Mouse (Mus musculus) hindbrain, embryonic 15.5 days (tissue): ENCODE data around the gene Gcc2. TPM values are rescaled to one million over a fixed set of nuclear protein-coding genes. Genes with fewer than 3 reads are reported as not detected.
"Not testable (repeated sequence)": the region's sequence is repeated elsewhere in the genome, so short reads cannot be mapped to it uniquely, and the experiment has no call there.

Experiments used
- ATAC-seq: fragments of 200-750 bp; cut with Nextera tagmentation; 2 replicates; pipeline ENCODE4 v1.8.0; 2017; ENCODE audit warnings: low read depth, moderate number of reproducible peaks, moderate TSS enrichment; ENCODE audit not compliant: low FRiP score
- H3K27ac ChIP-seq: fragments of 300-500 bp; sonication (generic); replicated peaks from 2 replicates; pipeline ENCODE4 v1.5.1; 2015; ENCODE audit warnings: mild to moderate bottlenecking, inconsistent platforms
- H3K27me3 ChIP-seq: fragments of 300-500 bp; sonication (generic); 2 replicates; pipeline ENCODE4 v1.6.1; 2015; ENCODE audit warnings: control low read depth, inconsistent platforms
- H3K36me3 ChIP-seq: fragments of 300-500 bp; sonication (generic); 2 replicates; pipeline ENCODE4 v1.6.1; 2015; ENCODE audit warnings: control low read depth, inconsistent platforms
- H3K4me1 ChIP-seq: fragments of 300-500 bp; sonication (generic); replicated peaks from 2 replicates; pipeline ENCODE4 v1.6.1; 2015; ENCODE audit warnings: control low read depth, inconsistent platforms
- H3K4me2 ChIP-seq: fragments of 300-500 bp; sonication (generic); 2 replicates; pipeline ENCODE4 v1.6.1; 2015; ENCODE audit warnings: moderate library complexity, mild to moderate bottlenecking, inconsistent platforms
- H3K4me3 ChIP-seq: fragments of 300-500 bp; sonication (generic); 2 replicates; pipeline ENCODE4 v1.5.1; 2015; ENCODE audit warnings: mild to moderate bottlenecking, inconsistent platforms
- H3K9ac ChIP-seq: fragments of 300-500 bp; sonication (generic); 2 replicates; pipeline ENCODE4 v1.6.1; 2015; ENCODE audit warnings: inconsistent platforms
- H3K9me3 ChIP-seq: fragments of 300-500 bp; sonication (generic); 2 replicates; pipeline ENCODE4 v1.6.1; 2016; ENCODE audit warnings: control low read depth, inconsistent platforms
- WGBS: fragments of 180-500 bp; shearing (Covaris S2); methylation state at CpG from one replicate; pipeline ENCODE4 v1.1.7; 2015; 5-methylcytosine and 5-hydroxymethylcytosine counted together
- polyA plus RNA-seq: library from polyadenylated mRNA; unstranded; fragments of >200 nt; fragmentation: Nextera tagmentation; extraction: Ambion mirVana; gene quantifications from 2 replicates; pipeline ENCODE4 v1.2.1, GENCODE M21; 2015

Gcc2 gene
- polyA plus RNA-seq, 1 experiment from 2014 or later = 67.0 TPM

DNA sequence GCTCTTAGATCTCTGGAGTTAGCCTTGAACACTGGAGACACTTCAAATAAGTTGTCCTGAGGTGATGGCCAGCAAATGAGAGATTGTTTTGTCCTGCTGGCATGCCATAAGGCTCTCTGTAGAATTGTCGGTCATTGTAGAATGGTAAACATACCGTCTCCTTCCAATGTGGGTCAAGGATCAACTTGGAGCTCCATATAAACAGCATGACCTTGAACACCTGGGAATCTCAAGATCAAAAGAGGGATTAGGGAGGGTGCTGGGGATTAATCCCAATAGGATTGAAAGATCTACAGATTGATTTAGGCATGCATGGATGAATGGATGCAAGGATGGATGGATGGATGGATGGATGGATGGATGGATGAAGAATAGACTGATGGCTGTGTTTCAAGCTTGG lies 33.7 kb upstream of the Gcc2 start:
- H3K9me3 ChIP-seq, H3K4me3 ChIP-seq, H3K4me2 ChIP-seq, H3K9ac ChIP-seq, H3K27me3 ChIP-seq, ATAC-seq, H3K27ac ChIP-seq, H3K36me3 ChIP-seq, H3K4me1 ChIP-seq: not testable (repeated sequence)
- WGBS = 96% methylated on average over 2 of the region's 2 CpGs

DNA sequence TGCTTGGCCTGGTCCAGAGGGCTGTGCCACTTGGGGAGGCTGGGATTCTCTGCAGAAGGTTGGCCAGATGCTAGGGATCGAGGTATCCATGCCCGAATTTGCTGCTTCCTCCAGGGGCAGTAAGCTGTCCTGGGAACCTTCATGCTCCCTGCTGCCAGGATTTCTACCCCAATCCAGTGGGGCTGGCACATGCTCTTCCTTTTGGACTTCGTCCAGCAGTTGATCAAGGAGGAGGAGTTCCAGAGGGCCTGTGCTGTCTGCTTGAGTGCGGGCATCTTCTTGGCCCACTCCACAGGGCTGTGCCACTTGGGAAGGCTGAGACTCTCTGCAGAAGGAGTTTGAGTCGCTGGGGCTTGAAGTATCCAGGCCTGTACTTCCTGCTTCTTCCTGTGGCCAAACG lies 32.1 kb upstream of the Gcc2 start:
- H3K4me2 ChIP-seq, H3K4me1 ChIP-seq, ATAC-seq, H3K9ac ChIP-seq, H3K9me3 ChIP-seq, H3K4me3 ChIP-seq, H3K27me3 ChIP-seq, H3K36me3 ChIP-seq, H3K27ac ChIP-seq: not testable (repeated sequence)
- 83% methylated on average over 4 of the region's 6 CpGs for WGBS

DNA sequence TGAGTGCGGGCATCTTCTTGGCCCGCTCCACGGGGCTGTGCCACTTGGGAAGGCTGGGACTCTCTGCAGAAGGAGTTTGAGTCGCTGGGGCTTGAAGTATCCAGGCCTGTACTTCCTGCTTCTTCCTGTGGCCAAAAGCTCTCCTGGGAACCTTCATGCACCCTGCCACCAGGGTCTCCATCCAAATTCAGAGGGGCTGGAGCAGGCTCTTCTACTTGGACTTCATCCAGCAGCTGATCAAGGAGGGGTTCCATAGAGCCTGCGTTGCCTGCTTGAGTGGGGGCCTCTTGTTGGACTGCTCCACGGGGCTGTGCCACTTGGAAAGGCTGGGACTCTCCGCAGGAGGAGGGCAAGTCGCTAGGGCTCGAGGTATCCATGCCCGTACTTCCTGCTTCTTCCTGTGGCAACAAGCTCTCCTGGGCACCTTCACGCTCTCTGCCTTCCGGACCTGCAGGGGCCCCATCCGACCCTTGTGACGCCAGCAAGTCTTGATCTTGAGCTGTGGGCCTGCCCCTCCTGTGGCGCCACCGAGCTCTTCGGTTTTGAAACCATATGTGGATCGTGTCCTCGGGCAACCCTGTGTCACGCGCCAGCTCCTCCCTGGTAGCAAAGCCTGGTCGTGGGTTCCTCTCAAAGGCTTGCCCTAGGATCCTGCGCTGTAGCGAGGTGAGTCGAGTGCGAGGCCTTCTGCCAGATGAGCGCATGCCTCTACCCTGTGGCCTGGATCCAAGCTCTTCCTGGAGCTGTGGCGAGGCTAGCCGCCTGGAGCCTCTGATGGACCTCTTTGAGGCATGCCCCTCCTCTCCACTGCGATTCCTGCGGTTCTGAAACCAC lies 31.1 kb upstream of the Gcc2 start:
- not testable (repeated sequence) for H3K4me2 ChIP-seq, H3K9ac ChIP-seq, H3K27ac ChIP-seq, H3K4me1 ChIP-seq, H3K4me3 ChIP-seq, H3K9me3 ChIP-seq, H3K36me3 ChIP-seq, ATAC-seq, H3K27me3 ChIP-seq
- WGBS = 86% methylated on average over 31 of the region's 31 CpGs

DNA sequence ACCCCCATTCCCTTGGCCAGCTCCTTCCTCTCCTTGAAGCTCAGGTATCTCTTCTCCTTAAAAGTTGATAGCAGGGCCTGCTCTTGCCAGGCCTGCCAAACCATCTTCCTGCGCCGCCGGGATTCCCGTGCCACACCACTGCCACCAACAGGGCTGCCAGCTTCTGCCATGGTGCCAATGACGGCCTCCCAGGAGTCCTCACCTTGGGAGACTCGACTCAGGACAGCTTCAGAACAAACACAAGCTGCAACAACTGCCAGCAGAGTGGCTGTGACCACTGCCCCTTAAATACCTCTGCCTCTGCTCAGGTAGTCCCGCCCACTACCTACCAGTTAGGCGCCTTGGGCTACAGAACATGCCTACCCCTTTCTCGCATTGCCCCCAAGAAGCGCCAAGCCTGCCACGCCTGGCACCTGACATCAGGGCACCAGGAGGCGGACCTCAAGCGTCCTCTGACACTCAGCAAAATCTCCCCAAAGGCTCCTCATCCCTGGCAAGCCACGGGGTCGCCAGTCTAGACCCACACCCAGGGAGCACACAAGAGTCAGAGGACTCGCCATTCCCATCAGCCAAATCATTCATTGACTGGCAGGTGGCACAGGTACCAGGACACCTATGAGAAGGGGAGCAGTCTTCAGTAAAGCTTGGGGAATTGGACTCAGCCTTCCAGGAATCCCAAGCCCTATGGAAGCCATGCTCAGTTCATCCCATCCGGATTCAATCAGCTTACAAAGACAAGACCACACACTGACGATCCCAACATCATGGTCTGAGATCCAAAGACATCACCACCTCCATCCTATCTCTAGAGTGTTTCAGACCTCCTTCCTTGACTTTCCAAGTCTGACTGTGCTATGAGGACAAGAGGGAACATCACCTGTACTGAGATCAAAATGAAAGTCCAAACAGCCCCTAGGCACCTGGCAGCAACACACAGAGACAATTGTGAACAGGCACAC lies 30.2 kb upstream of the Gcc2 start, which contains the start of gene AW822073:
AW822073 (minus strand) TSS at position 104 of the 959 bp plus-strand sequence.
- not testable (repeated sequence) for ATAC-seq, H3K9me3 ChIP-seq, H3K4me1 ChIP-seq, H3K27me3 ChIP-seq, H3K4me2 ChIP-seq, H3K36me3 ChIP-seq, H3K4me3 ChIP-seq, H3K27ac ChIP-seq, H3K9ac ChIP-seq
- 89% methylated on average over 18 of the region's 18 CpGs for WGBS

DNA sequence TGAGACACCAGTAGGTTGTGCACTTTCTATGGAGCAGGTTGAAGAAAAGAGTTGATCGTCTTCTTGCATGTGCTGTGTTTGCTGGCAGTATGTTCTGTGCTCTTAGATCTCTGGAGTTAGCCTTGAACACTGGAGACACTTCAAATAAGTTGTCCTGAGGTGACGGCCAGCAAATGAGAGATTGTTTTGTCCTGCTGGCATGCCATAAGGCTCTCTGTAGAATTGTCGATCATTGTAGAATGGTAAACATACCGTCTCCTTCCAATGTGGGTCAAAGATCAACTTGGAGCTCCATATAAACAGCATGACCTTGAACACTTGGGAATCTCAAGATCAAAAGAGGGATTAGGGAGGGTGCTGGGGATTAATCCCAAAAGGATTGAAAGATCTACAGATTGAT lies 28.9 kb upstream of the Gcc2 start:
- not testable (repeated sequence) for ATAC-seq, H3K9ac ChIP-seq, H3K4me1 ChIP-seq, H3K9me3 ChIP-seq, H3K4me3 ChIP-seq, H3K4me2 ChIP-seq, H3K27ac ChIP-seq, H3K27me3 ChIP-seq, H3K36me3 ChIP-seq
- 79% methylated on average over 4 of the region's 4 CpGs for WGBS

DNA sequence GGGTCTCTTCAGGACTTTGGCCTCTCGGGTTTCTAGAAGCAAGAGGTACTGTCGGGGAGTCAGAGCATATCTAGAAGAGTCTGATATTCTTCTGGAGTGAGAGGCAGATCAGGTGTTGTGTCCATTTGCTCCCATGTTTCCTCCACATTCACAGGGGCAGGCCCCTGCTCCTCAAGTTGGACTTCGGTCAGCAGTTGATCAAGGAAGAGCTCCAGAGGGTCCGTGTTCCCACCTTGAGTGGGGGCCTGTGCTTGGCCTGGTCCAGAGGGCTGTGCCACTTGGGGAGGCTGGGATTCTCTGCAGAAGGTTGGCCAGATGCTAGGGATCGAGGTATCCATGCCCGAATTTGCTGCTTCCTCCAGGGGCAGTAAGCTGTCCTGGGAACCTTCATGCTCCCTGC lies 27.5 kb upstream of the Gcc2 start:
- WGBS = 85% methylated on average over 2 of the region's 6 CpGs
- H3K4me1 ChIP-seq, H3K4me3 ChIP-seq, H3K4me2 ChIP-seq, H3K9ac ChIP-seq, H3K27ac ChIP-seq, H3K27me3 ChIP-seq, H3K36me3 ChIP-seq, ATAC-seq: not testable (repeated sequence)
- peaks cover 13% of the 10 kb centered on the region for H3K9me3 ChIP-seq

DNA sequence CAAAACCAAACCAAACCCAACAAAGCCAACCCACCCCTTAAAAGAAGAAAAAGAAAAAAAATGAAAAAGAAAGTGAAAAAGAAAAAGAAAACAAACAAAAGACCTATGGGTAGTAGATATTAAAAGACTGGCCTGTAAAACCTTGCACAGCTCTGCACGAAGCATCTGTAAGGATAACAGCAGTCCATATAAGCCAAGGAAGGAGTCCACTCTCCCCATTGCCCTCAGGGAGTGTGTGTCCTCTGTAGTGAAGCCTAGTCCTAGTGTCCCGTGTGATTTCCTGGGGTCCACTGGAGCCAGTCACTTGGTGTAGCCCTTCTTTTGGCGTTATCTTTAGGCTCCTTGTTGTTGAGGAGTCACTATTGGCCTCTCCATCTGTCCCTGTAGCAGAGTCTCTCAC lies 25.3 kb upstream of the Gcc2 start:
- ATAC-seq, H3K27me3 ChIP-seq, H3K4me1 ChIP-seq, H3K4me3 ChIP-seq, H3K9ac ChIP-seq, H3K27ac ChIP-seq, H3K36me3 ChIP-seq, H3K4me2 ChIP-seq: not testable (repeated sequence)
- H3K9me3 ChIP-seq = peaks cover 13% of the 10 kb centered on the region
- WGBS = 56% methylated on average over 3 of the region's 3 CpGs

DNA sequence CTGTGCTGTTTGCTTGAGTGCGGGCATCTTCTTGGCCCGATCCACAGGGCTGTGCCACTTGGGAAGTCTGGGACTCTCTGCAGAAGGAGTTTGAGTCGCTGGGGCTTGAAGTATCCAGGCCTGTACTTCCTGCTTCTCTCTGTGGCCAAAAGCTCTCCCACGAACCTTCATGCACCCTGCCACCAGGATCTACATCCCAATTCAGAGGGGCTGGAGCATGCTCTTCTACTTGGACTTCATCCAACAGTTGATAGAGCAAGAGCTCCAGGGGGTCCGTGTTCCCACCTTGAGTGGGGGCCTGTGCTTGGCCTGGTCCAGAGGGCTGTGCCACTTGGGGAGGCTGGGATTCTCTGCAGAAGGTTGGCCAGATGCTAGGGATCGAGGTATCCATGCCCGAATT lies 24.2 kb upstream of the Gcc2 start:
- H3K4me3 ChIP-seq, H3K36me3 ChIP-seq, H3K4me2 ChIP-seq, H3K27me3 ChIP-seq, H3K27ac ChIP-seq, H3K4me1 ChIP-seq, H3K9ac ChIP-seq: not testable (repeated sequence)
- H3K9me3 ChIP-seq = peaks cover 13% of the 10 kb centered on the region
- peak; percentile 45; the same call in 1 of the 2 replicates for ATAC-seq
- 87% methylated on average over 5 of the region's 7 CpGs for WGBS

DNA sequence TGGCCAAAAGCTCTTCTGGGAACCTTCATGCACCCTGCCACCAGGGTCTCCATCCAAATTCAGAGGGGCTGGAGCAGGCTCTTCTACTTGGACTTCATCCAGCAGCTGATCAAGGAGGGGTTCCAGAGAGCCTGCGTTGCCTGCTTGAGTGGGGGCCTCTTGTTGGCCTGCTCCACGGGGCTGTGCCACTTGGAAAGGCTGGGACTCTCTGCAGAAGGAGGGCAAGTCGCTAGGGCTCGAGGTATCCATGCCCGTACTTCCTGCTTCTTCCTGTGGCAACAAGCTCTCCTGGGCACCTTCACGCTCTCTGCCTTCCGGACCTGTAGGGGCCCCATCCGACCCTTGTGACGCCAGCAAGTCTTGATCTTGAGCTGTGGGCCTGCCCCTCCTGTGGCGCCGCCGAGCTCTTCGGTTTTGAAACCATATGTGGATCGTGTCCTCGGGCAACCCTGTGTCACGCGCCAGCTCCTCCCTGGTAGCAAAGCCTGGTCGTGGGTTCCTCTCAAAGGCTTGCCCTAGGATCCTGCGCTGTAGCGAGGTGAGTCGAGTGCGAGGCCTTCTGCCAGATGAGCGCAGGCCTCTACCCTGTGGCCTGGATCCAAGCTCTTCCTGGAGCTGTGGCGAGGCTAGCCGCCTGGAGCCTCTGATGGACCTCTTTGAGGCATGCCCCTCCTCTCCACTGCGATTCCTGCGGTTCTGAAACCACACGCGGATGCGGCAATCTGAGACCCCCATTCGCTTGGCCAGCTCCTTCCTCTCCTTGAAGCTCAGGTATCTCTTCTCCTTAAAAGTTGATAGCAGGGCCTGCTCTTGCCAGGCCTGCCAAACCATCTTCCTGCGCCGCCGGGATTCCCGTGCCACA lies 23.3 kb upstream of the Gcc2 start:
- not testable (repeated sequence) for H3K36me3 ChIP-seq, H3K27me3 ChIP-seq, H3K9ac ChIP-seq, H3K4me3 ChIP-seq, H3K4me1 ChIP-seq, H3K4me2 ChIP-seq, H3K27ac ChIP-seq
- 90% methylated on average over 35 of the region's 35 CpGs for WGBS
- ATAC-seq = peak; percentile 91
- peaks cover 13% of the 10 kb centered on the region for H3K9me3 ChIP-seq

DNA sequence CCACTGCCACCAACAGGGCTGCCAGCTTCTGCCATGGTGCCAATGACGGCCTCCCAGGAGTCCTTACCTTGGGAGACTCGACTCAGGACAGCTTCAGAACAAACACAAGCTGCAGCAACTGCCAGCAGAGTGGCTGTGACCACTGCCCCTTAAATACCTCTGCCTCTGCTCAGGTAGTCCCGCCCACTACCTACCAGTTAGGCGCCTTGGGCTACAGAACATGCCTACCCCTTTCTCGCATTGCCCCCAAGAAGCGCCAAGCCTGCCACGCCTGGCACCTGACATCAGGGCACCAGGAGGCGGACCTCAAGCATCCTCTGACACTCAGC lies 22.7 kb upstream of the Gcc2 start, which contains the start of gene Duxf3:
Duxf3 (minus strand) TSS at position 35 of the 329 bp plus-strand sequence.
- not testable (repeated sequence) for H3K4me3 ChIP-seq
- peak; percentile 60 for ATAC-seq

DNA sequence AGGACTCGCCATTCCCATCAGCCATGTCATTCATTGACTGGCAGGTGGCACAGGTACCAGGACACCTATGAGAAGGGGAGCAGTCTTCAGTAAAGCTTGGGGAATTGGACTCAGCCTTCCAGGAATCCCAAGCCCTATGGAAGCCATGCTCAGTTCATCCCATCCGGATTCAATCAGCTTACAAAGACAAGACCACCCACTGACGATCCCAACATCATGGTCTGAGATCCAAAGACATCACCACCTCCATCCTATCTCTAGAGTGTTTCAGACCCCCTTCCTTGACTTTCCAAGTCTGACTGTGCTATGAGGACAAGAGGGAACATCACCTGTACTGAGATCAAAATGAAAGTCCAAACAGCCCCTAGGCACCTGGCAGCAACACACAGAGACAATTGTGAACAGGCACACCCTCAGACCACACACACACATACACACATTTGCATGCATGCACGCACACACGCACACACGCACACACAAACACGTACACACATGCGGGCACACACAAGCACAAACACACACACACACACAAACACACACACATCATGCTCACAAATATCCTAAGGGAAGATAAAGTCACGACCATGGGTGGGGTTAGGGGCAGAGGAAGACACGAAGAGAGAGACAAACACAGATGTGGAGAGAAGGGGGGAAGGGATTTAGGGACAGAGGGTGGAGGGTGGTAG lies 22.1 kb upstream of the Gcc2 start:
- not testable (repeated sequence) for H3K36me3 ChIP-seq, H3K4me2 ChIP-seq, H3K9ac ChIP-seq, H3K4me1 ChIP-seq, H3K4me3 ChIP-seq, H3K27ac ChIP-seq, H3K27me3 ChIP-seq
- WGBS = 76% methylated on average over 10 of the region's 10 CpGs
- peak; percentile 67 for ATAC-seq
- peaks cover 13% of the 10 kb centered on the region for H3K9me3 ChIP-seq

More for the DNA sequence above, 22.7 kb upstream of the Gcc2 start, which contains the start of gene Duxf3:
- not testable (repeated sequence) for H3K27ac ChIP-seq, H3K9ac ChIP-seq, H3K36me3 ChIP-seq, H3K27me3 ChIP-seq, H3K4me2 ChIP-seq, H3K4me1 ChIP-seq
- 87% methylated on average over 8 of the region's 8 CpGs for WGBS
- peaks cover 13% of the 10 kb centered on the region for H3K9me3 ChIP-seq
